In genomic region chr12:101985110-101985509, GRCm38 (mm10) we compare ENCODE assay signal across 10 mouse cellular contexts. TPM values are rescaled to one million over a fixed set of nuclear protein-coding genes. Genes with fewer than 3 reads are reported as not detected.
A peak's percentile ranks its signal among the peaks of the same experiment; 100 is the strongest.
DNase-seq lines count a peak whose midpoint lies in the region; ATAC-seq and TF ChIP-seq lines count a peak whose summit lies in the region.
"Had no signal": no experiment of that assay in that cellular context is flagged by ENCODE, and none has a peak within 500 bp of the region (broad histone marks: within the 10 kb centered on the region; RNA-seq: fewer than 3 reads in every experiment).

No protein-coding gene starts in this region.

- no peaks in the 10 kb centered on the region for H3K9me3 ChIP-seq in embryonic facial prominence, embryonic 11.5 days (replicated peaks; ENCODE audit: control insufficient read depth, low read length)
- H3K9me3 ChIP-seq in embryonic facial prominence, embryonic 10.5 days, result no peaks in the 10 kb centered on the region
- no peaks in the 10 kb centered on the region for H3K9me3 ChIP-seq in forebrain, embryonic 12.5 days
- H3K9me3 ChIP-seq: limb, embryonic 12.5 days had no signal

- DNase-seq in embryonic facial prominence, embryonic 11.5 days (ENCODE audit: low spot score), result peak; percentile 49
- no peak for DNase-seq in embryonic facial prominence, embryonic 10.5 days (ENCODE audit: low spot score)
- no peak for DNase-seq in left cerebral cortex, adult 2 months (ENCODE audit: extremely low spot score in 1 of 2, low spot score in 2 of 2)
- no peak for DNase-seq in left cerebral cortex, adult 18-20 months (ENCODE audit: low spot score in 2 of 2)
- DNase-seq in brain, embryonic 18.5 days (ENCODE audit: low read depth, low spot score), result peak; percentile 32
- DNase-seq in spleen, postnatal 10 days (ENCODE audit: low spot score in 2 of 2), result no peak

- no peak overlapping the region for H3K4me2 ChIP-seq in embryonic facial prominence, embryonic 11.5 days (ENCODE audit: low read depth, low read length)
- no peak overlapping the region for H3K4me2 ChIP-seq in forebrain, embryonic 12.5 days
- H3K4me2 ChIP-seq: limb, embryonic 12.5 days had no signal

- no peak for ATAC-seq in embryonic facial prominence, embryonic 11.5 days (replicated peaks; ENCODE audit: insufficient number of reproducible peaks, low FRiP score, low TSS enrichment, low read depth)
- peak; percentile 64 for ATAC-seq in megakaryocyte-erythroid progenitor cell, adult 5-6 weeks (replicated peaks; ENCODE audit: low FRiP score, low TSS enrichment, poor library complexity, severe bottlenecking)
- ATAC-seq in forebrain, embryonic 12.5 days (ENCODE audit: low FRiP score), result no peak

- no peak overlapping the region for H3K4me3 ChIP-seq in embryonic facial prominence, embryonic 11.5 days (ENCODE audit: low read depth, low read length)
- no peak overlapping the region for H3K4me3 ChIP-seq in embryonic facial prominence, embryonic 10.5 days
- H3K4me3 ChIP-seq in left cerebral cortex, adult 2 months, result no peak overlapping the region
- no peak overlapping the region for H3K4me3 ChIP-seq in forebrain, embryonic 12.5 days (replicated peaks)
- H3K4me3 ChIP-seq: limb, embryonic 12.5 days; myocyte had no signal

- H3K4me1 ChIP-seq in embryonic facial prominence, embryonic 11.5 days (ENCODE audit: control insufficient read depth, insufficient read depth, low read length), result no peaks in the 10 kb centered on the region
- H3K4me1 ChIP-seq in embryonic facial prominence, embryonic 10.5 days, result no peaks in the 10 kb centered on the region
- no peaks in the 10 kb centered on the region for H3K4me1 ChIP-seq in forebrain, embryonic 12.5 days
- H3K4me1 ChIP-seq: limb, embryonic 12.5 days had no signal

- 75% methylated on average over 3 of the region's 3 CpGs for WGBS in embryonic facial prominence, embryonic 11.5 days
- 74% methylated on average over 3 of the region's 3 CpGs for WGBS in embryonic facial prominence, embryonic 10.5 days
- 81% methylated on average over 3 of the region's 3 CpGs for whole genome bisulfite sequencing in forebrain, embryonic 12.5 days

- H3K27ac ChIP-seq in embryonic facial prominence, embryonic 11.5 days (replicated peaks; ENCODE audit: low read depth, low read length), result no peak overlapping the region
- no peak overlapping the region for H3K27ac ChIP-seq in embryonic facial prominence, embryonic 10.5 days (replicated peaks)
- no peak overlapping the region for H3K27ac ChIP-seq in left cerebral cortex, adult 2 months
- no peak overlapping the region for H3K27ac ChIP-seq in forebrain, embryonic 12.5 days
- H3K27ac ChIP-seq: limb, embryonic 12.5 days had no signal

- H3K36me3 ChIP-seq in embryonic facial prominence, embryonic 11.5 days (replicated peaks; ENCODE audit: control insufficient read depth, insufficient read depth, low read depth, low read length), result peaks cover 4% of the 10 kb centered on the region
- peaks cover 87% of the 10 kb centered on the region for H3K36me3 ChIP-seq in embryonic facial prominence, embryonic 10.5 days (replicated peaks)
- peaks cover 71% of the 10 kb centered on the region for H3K36me3 ChIP-seq in forebrain, embryonic 12.5 days (replicated peaks)

- no peak overlapping the region for H3K9ac ChIP-seq in embryonic facial prominence, embryonic 11.5 days (replicated peaks; ENCODE audit: low read length)
- no peak overlapping the region for H3K9ac ChIP-seq in forebrain, embryonic 12.5 days
- H3K9ac ChIP-seq: limb, embryonic 12.5 days had no signal

- TF ChIP-seq CTCF in left cerebral cortex, adult 2 months (IDR thresholded peaks at IDR 0.05), result peak; percentile 64

- H3K27me3 ChIP-seq in embryonic facial prominence, embryonic 11.5 days (ENCODE audit: control insufficient read depth, insufficient read depth, low read length), result no peaks in the 10 kb centered on the region
- no peaks in the 10 kb centered on the region for H3K27me3 ChIP-seq in embryonic facial prominence, embryonic 10.5 days (replicated peaks; ENCODE audit: low read depth, poor library complexity, severe bottlenecking)
- H3K27me3 ChIP-seq in forebrain, embryonic 12.5 days, result no peaks in the 10 kb centered on the region
- H3K27me3 ChIP-seq: limb, embryonic 12.5 days had no signal

- intact Hi-C loops in left cerebral cortex, adult 2 months (cut with DNase I), result loop anchor here (2.0 kb wide), 1 partner anchor 400 kb away; no protein-coding TSS in a partner anchor

RNA-seq across cellular contexts. Expression of gene Cpsf2, which starts 9.3 kb away (rescaled TPM):
- polyA plus RNA-seq in embryonic facial prominence, embryonic 11.5 days (2014; fragmentation: Nextera tagmentation; extraction: Ambion mirVana), result 42.5 and 46.5 TPM in 2 replicates
- 37.1 and 37.4 TPM in 2 replicates for polyA plus RNA-seq in embryonic facial prominence, embryonic 10.5 days (2016; fragmentation: Nextera tagmentation; extraction: Ambion mirVana)
- 10 to 100 TPM; 24.6 to 27.6 TPM for total RNA-seq in left cerebral cortex, adult 2 months (2021)
- total RNA-seq in left cerebral cortex, adult 18-20 months (2021), result 10 to 100 TPM; 26.4 to 27.4 TPM
- 52.6 and 65.5 TPM in 2 replicates for total RNA-seq in megakaryocyte-erythroid progenitor cell, adult 5-6 weeks (2014; fragmentation: Nextera tagmentation)
- 99.1 and 106 TPM in 2 replicates for total RNA-seq in megakaryocyte-erythroid progenitor cell, adult 5-6 weeks (2017)
- 41.4 and 43.0 TPM in 2 replicates for polyA plus RNA-seq in forebrain, embryonic 12.5 days (2016; fragmentation: Nextera tagmentation; extraction: Ambion mirVana)

RNA-seq across cellular contexts. Expression of gene Atxn3, which starts 27.1 kb away (rescaled TPM):
- 13.1 and 14.1 TPM in 2 replicates for polyA plus RNA-seq in embryonic facial prominence, embryonic 11.5 days (2014; fragmentation: Nextera tagmentation; extraction: Ambion mirVana)
- polyA plus RNA-seq in embryonic facial prominence, embryonic 10.5 days (2016; fragmentation: Nextera tagmentation; extraction: Ambion mirVana), result 11.2 and 13.7 TPM in 2 replicates
- 10 to 100 TPM; 21.9 to 22.1 TPM for total RNA-seq in left cerebral cortex, adult 2 months (2021)
- total RNA-seq in left cerebral cortex, adult 18-20 months (2021), result 10 to 100 TPM; 20.7 to 21.3 TPM
- 18.9 and 24.3 TPM in 2 replicates for total RNA-seq in megakaryocyte-erythroid progenitor cell, adult 5-6 weeks (2014; fragmentation: Nextera tagmentation)
- 46.3 and 70.9 TPM in 2 replicates for total RNA-seq in megakaryocyte-erythroid progenitor cell, adult 5-6 weeks (2017)
- 16.2 and 16.4 TPM in 2 replicates for polyA plus RNA-seq in forebrain, embryonic 12.5 days (2016; fragmentation: Nextera tagmentation; extraction: Ambion mirVana)

Comparison
In these comparisons a context has a peak if more than half of its experiments do, and no peak if none do; other contexts are left out.
1. DNase-seq: peak in embryonic facial prominence, embryonic 11.5 days (single experiment) and brain, embryonic 18.5 days (single experiment); none in embryonic facial prominence, embryonic 10.5 days (single experiment), left cerebral cortex, adult 2 months (0 of 2), left cerebral cortex, adult 18-20 months (0 of 2) and spleen, postnatal 10 days (0 of 2).